Mouse (Mus musculus) MEL (cell line): ENCODE data around the gene Ints11. TPM values are rescaled to one million over a fixed set of nuclear protein-coding genes. Genes with fewer than 3 reads are reported as not detected.

ENCODE experiments used
- DNase-seq: peaks from one replicate; pipeline ENCODE4 v3.0.0; 2011; ENCODE audit warnings: low read depth, low spot score
- H3K27ac ChIP-seq: 2 replicates; pipeline ENCODE4 v1.5.1; 2012; ENCODE audit warnings: low read depth, mild to moderate bottlenecking, control low read depth, low read length, moderate library complexity; ENCODE audit not compliant: control insufficient read depth
- H3K27me3 ChIP-seq, 2 experiments: fragments of 150-350 bp in 1 of 2; sonication (generic) in 1 of 2; 2 replicates each; pipeline ENCODE4 v1.6.1; 2012; ENCODE audit warnings: low read length in 2 of 2, mild to moderate bottlenecking in 2 of 2, improper control_type of control experiment in 1 of 2, moderate library complexity in 1 of 2; ENCODE audit not compliant: insufficient read depth in 2 of 2, control insufficient read depth in 1 of 2
- H3K36me3 ChIP-seq, 2 experiments: 2 replicates each; pipeline ENCODE4 v1.6.1; 2012 to 2014; ENCODE audit warnings: low read length in 2 of 2, improper control_type of control experiment in 1 of 2, inconsistent platforms in 1 of 2, mild to moderate bottlenecking in 1 of 2; ENCODE audit not compliant: insufficient read depth in 2 of 2, control insufficient read depth in 1 of 2
- H3K4me1 ChIP-seq, 2 experiments: fragments of 150-350 bp in 1 of 2; sonication (generic) in 1 of 2; 2 replicates each; pipeline ENCODE4 v1.6.1; 2012; ENCODE audit warnings: low read length in 2 of 2, improper control_type of control experiment in 1 of 2, mild to moderate bottlenecking in 1 of 2; ENCODE audit not compliant: insufficient read depth in 2 of 2, control insufficient read depth in 1 of 2
- H3K4me3 ChIP-seq, 2 experiments: fragments of 150-350 bp in 1 of 2; sonication (generic) in 1 of 2; 2 replicates each; pipeline ENCODE4 v1.5.1; 2012; ENCODE audit warnings: low read depth in 2 of 2, low read length in 2 of 2, mild to moderate bottlenecking in 2 of 2, moderate library complexity in 2 of 2, control low read depth in 1 of 2, improper control_type of control experiment in 1 of 2; ENCODE audit not compliant: control insufficient read depth in 1 of 2, insufficient read depth in 1 of 2
- H3K79me2 ChIP-seq: 2 replicates; pipeline ENCODE4 v1.6.1; 2012; ENCODE audit warnings: mild to moderate bottlenecking, low read length, moderate library complexity; ENCODE audit not compliant: control insufficient read depth, poor library complexity, insufficient read depth
- H3K9ac ChIP-seq: 2 replicates; pipeline ENCODE4 v1.6.1; 2012; ENCODE audit warnings: low read depth, mild to moderate bottlenecking, control low read depth, low read length, moderate library complexity; ENCODE audit not compliant: control insufficient read depth, poor library complexity, severe bottlenecking
- H3K9me3 ChIP-seq: fragments of 150-350 bp; sonication (generic); replicated peaks from 2 replicates; pipeline ENCODE4 v1.6.1; 2012; ENCODE audit warnings: mild to moderate bottlenecking, low read length, improper control_type of control experiment, moderate library complexity; ENCODE audit not compliant: insufficient read depth
- CHD1 ChIP-seq: IDR thresholded peaks from 2 replicates; pipeline ENCODE4 v1.6.1; 2012; ENCODE audit warnings: low read depth, mild to moderate bottlenecking, inconsistent platforms, low read length, improper control_type of control experiment
- CHD2 ChIP-seq: IDR thresholded peaks from 2 replicates; pipeline ENCODE4 v1.6.1; 2011; ENCODE audit warnings: low read length, improper control_type of control experiment
- CTCF ChIP-seq, 3 experiments: IDR thresholded peaks in 2 of 3; conservative IDR thresholded peaks in 1 of 3; 2 replicates each; pipeline ENCODE4 v1.5.1; 2011 to 2012; ENCODE audit warnings: low read length in 3 of 3, low read depth in 2 of 3, mild to moderate bottlenecking in 2 of 3, improper control_type of control experiment in 1 of 3, inconsistent platforms in 1 of 3, mixed read lengths in 1 of 3, moderate library complexity in 1 of 3; ENCODE audit not compliant: control insufficient read depth in 1 of 3, insufficient read depth in 1 of 3, poor library complexity in 1 of 3, severe bottlenecking in 1 of 3
- HCFC1 ChIP-seq: IDR thresholded peaks from 2 replicates; pipeline ENCODE4 v1.6.1; 2012; ENCODE audit warnings: low read depth, mild to moderate bottlenecking, inconsistent platforms, low read length, improper control_type of control experiment, moderate library complexity
- KAT2A ChIP-seq: conservative IDR thresholded peaks from 2 replicates; pipeline ENCODE4 v1.6.1; 2012; ENCODE audit warnings: low read depth, low read length, improper control_type of control experiment, inconsistent platforms
- MAFK ChIP-seq: IDR thresholded peaks from 2 replicates; pipeline ENCODE4 v1.6.1; 2011; ENCODE audit warnings: low read depth, mild to moderate bottlenecking, low read length, improper control_type of control experiment, borderline replicate concordance
- MEF2A ChIP-seq: IDR thresholded peaks from 2 replicates; pipeline ENCODE4 v1.6.1; 2014; ENCODE audit warnings: low read depth, mild to moderate bottlenecking, inconsistent platforms, low read length, improper control_type of control experiment; ENCODE audit not compliant: poor library complexity, insufficient replicate concordance, severe bottlenecking; ENCODE audit errors: extremely low read depth
- MXI1 ChIP-seq: IDR thresholded peaks from 2 replicates; pipeline ENCODE4 v1.6.1; 2011; ENCODE audit warnings: mild to moderate bottlenecking, low read depth, low read length, improper control_type of control experiment
- MYC ChIP-seq: IDR thresholded peaks from 2 replicates; pipeline ENCODE4 v1.6.1; 2011; ENCODE audit warnings: low read depth, mild to moderate bottlenecking, low read length, improper control_type of control experiment, moderate library complexity
- NELFE ChIP-seq: IDR thresholded peaks from 2 replicates; pipeline ENCODE4 v1.6.1; 2011; ENCODE audit warnings: low read depth, low read length, improper control_type of control experiment
- NRF1 ChIP-seq: IDR thresholded peaks from 2 replicates; pipeline ENCODE4 v1.6.1; 2014; ENCODE audit warnings: low read depth, mild to moderate bottlenecking, inconsistent platforms, low read length, improper control_type of control experiment, moderate library complexity; ENCODE audit not compliant: poor library complexity, insufficient read depth, severe bottlenecking
- POLR2A ChIP-seq, 2 experiments: IDR thresholded peaks; 2 replicates each; pipeline ENCODE4 v1.6.1; 2011 to 2012; ENCODE audit warnings: low read length in 2 of 2, mild to moderate bottlenecking in 2 of 2, control low read depth in 1 of 2, improper control_type of control experiment in 1 of 2, low read depth in 1 of 2, moderate library complexity in 1 of 2; ENCODE audit not compliant: control insufficient read depth in 1 of 2, insufficient read depth in 1 of 2, poor library complexity in 1 of 2
- POLR2AphosphoS2 ChIP-seq: IDR thresholded peaks from 2 replicates; pipeline ENCODE4 v1.6.1; 2011; ENCODE audit warnings: low read length, improper control_type of control experiment
- SIN3A ChIP-seq: IDR thresholded peaks from 2 replicates; pipeline ENCODE4 v1.6.1; 2012; ENCODE audit warnings: low read length, improper control_type of control experiment, inconsistent platforms
- ZKSCAN1 ChIP-seq: IDR thresholded peaks from 2 replicates; pipeline ENCODE4 v1.6.1; 2012; ENCODE audit warnings: low read depth, mild to moderate bottlenecking, inconsistent platforms, low read length, improper control_type of control experiment, moderate library complexity
- polyA plus RNA-seq, 2 experiments: library from polyadenylated mRNA; stranded (reverse) in 1 of 2; unstranded in 1 of 2; fragments of >175 nt in 1 of 2; fragments of >200 nt in 1 of 2; gene quantifications; 2 replicates each; pipeline versions ENCODE4 v1.2.1 to v1.2.4; 2012; ENCODE audit warnings: low replicate concordance in 2 of 2, low read depth in 1 of 2; ENCODE audit not compliant: insufficient read length in 2 of 2, insufficient read depth in 1 of 2, missing spikeins in 1 of 2
- total RNA-seq: library from RNA; depleted of rRNA; stranded (reverse); fragments of 300-350 nt; gene quantifications from 2 replicates; pipeline ENCODE4 v1.2.3, GENCODE M21; 2012

Ints11 gene
- total and polyA plus RNA-seq, 3 experiments, result 78.9 to 96.8 TPM; not detected in 1

GRCm38 (mm10) chr4:155847591-155848352 is 21.6 kb upstream of the Ints11 start:
- H3K27ac ChIP-seq, result no peak overlapping the region
- no peaks in the 10 kb centered on the region for H3K27me3 ChIP-seq
- H3K36me3 ChIP-seq, result peaks cover 0 to 15% of the 10 kb centered on the region in 2 experiments; a peak in 3 of 4 replicates
- peak overlapping the region; percentile 75 to 98 for H3K4me3 ChIP-seq
- no peaks in the 10 kb centered on the region for H3K9me3 ChIP-seq
- peak overlapping the region; percentile 82 for H3K9ac ChIP-seq
- DNase-seq, result peak; percentile 52
- TF ChIP-seq CHD2 (no peak), MXI1 (peak; percentile 68; the same call in 1 of the 2 replicates), NRF1 (0 out of 2 replicates have a peak, but pooled peaks have one; percentile 5), CTCF (IDR thresholded peaks at IDR 0.05 in 2 of 3, conservative IDR thresholded peaks at IDR 0.05 in 1 of 3; ENCODE audit: control insufficient read depth in 1 of 3, insufficient read depth in 1 of 3, low read depth in 2 of 3, low read length in 3 of 3, poor library complexity in 1 of 3, severe bottlenecking in 1 of 3) (peak in 1 of 3 experiments; percentile 34; a peak in 1 of 6 replicates)
- TF ChIP-seq, all 39 proteins: peak for 3
- peaks cover 47% of the 10 kb centered on the region for H3K79me2 ChIP-seq
- H3K4me1 ChIP-seq, result peaks cover 19 to 34% of the 10 kb centered on the region in 2 experiments

GRCm38 (mm10) chr4:155848434-155849095 is 20.8 kb upstream of the Ints11 start:
- H3K79me2 ChIP-seq, result peaks cover 47% of the 10 kb centered on the region
- no peaks in the 10 kb centered on the region for H3K9me3 ChIP-seq
- DNase-seq, result no peak
- H3K27me3 ChIP-seq, result no peaks in the 10 kb centered on the region
- peak overlapping the region; percentile 82 for H3K9ac ChIP-seq
- H3K27ac ChIP-seq, result no peak overlapping the region
- peak overlapping the region; percentile 75 to 98 for H3K4me3 ChIP-seq
- TF ChIP-seq ZKSCAN1 (no peak), CTCF (IDR thresholded peaks at IDR 0.05 in 2 of 3, conservative IDR thresholded peaks at IDR 0.05 in 1 of 3; ENCODE audit: control insufficient read depth in 1 of 3, insufficient read depth in 1 of 3, low read depth in 2 of 3, low read length in 3 of 3, poor library complexity in 1 of 3, severe bottlenecking in 1 of 3) (no peak), MAFK (no peak)
- H3K4me1 ChIP-seq, result peaks cover 19 to 34% of the 10 kb centered on the region in 2 experiments
- H3K36me3 ChIP-seq, result peaks cover under 1 to 15% of the 10 kb centered on the region in 2 experiments; a peak in 3 of 4 replicates

DNA sequence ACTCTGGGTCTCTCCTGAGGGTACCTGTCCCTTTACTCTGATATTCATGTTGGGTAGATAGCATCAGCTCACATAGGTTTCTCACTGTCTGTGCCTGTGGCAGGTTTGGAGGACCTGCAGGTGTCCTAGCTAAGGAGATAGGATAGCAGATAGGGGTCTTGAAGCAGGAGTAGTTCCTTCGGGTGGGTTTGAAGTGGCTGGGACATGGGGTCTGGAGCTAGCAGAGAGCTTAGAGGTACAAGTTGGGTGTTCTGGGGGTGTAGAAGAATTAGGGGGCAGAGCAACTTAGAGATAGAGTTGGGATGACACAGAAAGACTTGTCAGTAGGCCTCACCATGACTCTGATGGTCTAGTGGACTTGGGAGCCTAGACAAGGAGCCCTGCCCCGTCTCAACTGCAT is 20.0 kb upstream of the Ints11 start:
- Histone ChIP-seq H3K27me3 (no peaks in the 10 kb centered on the region), H3K36me3 (peaks cover 4 to 15% of the 10 kb centered on the region in 2 experiments; a peak in 3 of 4 replicates), H3K4me1 (peaks cover 19 to 34% of the 10 kb centered on the region in 2 experiments), H3K27ac (no peak overlapping the region), H3K79me2 (peaks cover 47% of the 10 kb centered on the region), H3K9me3 (no peaks in the 10 kb centered on the region), H3K4me3 (peak overlapping the region in 1 of 2 experiments; percentile 98; a peak in 2 of 4 replicates), H3K9ac (no peak overlapping the region)
- no peak for DNase-seq
- TF ChIP-seq HCFC1 (no peak), MEF2A (no peak), CHD1 (no peak), CTCF (IDR thresholded peaks at IDR 0.05 in 2 of 3, conservative IDR thresholded peaks at IDR 0.05 in 1 of 3; ENCODE audit: control insufficient read depth in 1 of 3, insufficient read depth in 1 of 3, low read depth in 2 of 3, low read length in 3 of 3, poor library complexity in 1 of 3, severe bottlenecking in 1 of 3) (no peak), SIN3A (no peak), NELFE (no peak), POLR2A (IDR thresholded peaks at IDR 0.05; ENCODE audit: control insufficient read depth in 1 of 2, insufficient read depth in 1 of 2, low read depth in 1 of 2, low read length in 2 of 2, poor library complexity in 1 of 2) (no peak; a peak in 1 of 4 replicates), POLR2AphosphoS2 (no peak), KAT2A (no peak), MYC (no peak), CHD2 (no peak)
